Mouse (Mus musculus) activated CD4-positive, CD25-positive, alpha-beta regulatory T cell, adult 4 months (primary cell): ENCODE results near the gene Phf3. TPM values are rescaled to one million over a fixed set of nuclear protein-coding genes. Genes with fewer than 3 reads are reported as not detected.
"Not testable (repeated sequence)": the region's sequence is repeated elsewhere in the genome, so short reads cannot be mapped to it uniquely, and the experiment has no call there.

Experiments used
- ATAC-seq: one replicate; pipeline ENCODE4 v1.8.0; 2017
- polyA plus RNA-seq, 2 experiments: library from polyadenylated mRNA; unstranded; fragments of 100-300 nt; shearing (Covaris generic); gene quantifications; one replicate each; pipeline ENCODE4 v1.2.1; 2017

The Phf3 gene
- polyA plus RNA-seq = 10 to 100 TPM; 19.3 to 27.9 TPM

GRCm38 (mm10) chr1:30873541-30874260 lies at the start of gene Phf3:
Phf3 (minus strand) TSS chr1:30873921.
- peak; percentile 74 for ATAC-seq

GRCm38 (mm10) chr1:30922237-30922636 lies 48.5 kb upstream of the Phf3 start:
- ATAC-seq = no peak

GRCm38 (mm10) chr1:30921252-30921651 lies 47.5 kb upstream of the Phf3 start:
- peak; percentile 36 for ATAC-seq

- ATAC-seq = peak; percentile 49
Observed at GRCm38 (mm10) chr1:30920620-30921177, 47.0 kb upstream of the Phf3 start.

- no peak for ATAC-seq
Observed at GRCm38 (mm10) chr1:30910172-30910571, 36.5 kb upstream of the Phf3 start.

GRCm38 (mm10) chr1:30908797-30909196 lies 35.1 kb upstream of the Phf3 start:
- ATAC-seq = no peak

- ATAC-seq = no peak
Observed at GRCm38 (mm10) chr1:30903480-30904218, 29.9 kb upstream of the Phf3 start.

- no peak for ATAC-seq
Observed at GRCm38 (mm10) chr1:30898691-30899090, 25.0 kb upstream of the Phf3 start.

- not testable (repeated sequence) for ATAC-seq
Observed at GRCm38 (mm10) chr1:30895366-30895765, 21.6 kb upstream of the Phf3 start.

- not testable (repeated sequence) for ATAC-seq
Observed at GRCm38 (mm10) chr1:30883806-30884205, 10.1 kb upstream of the Phf3 start.

GRCm38 (mm10) chr1:30875746-30876145 lies 2.0 kb upstream of the Phf3 start:
- no peak for ATAC-seq

GRCm38 (mm10) chr1:30874261-30875131 lies 775 bp upstream of the Phf3 start:
- ATAC-seq = no peak

GRCm38 (mm10) chr1:30872836-30873540 lies 733 bp downstream of the Phf3 start:
- ATAC-seq = peak; percentile 57

GRCm38 (mm10) chr1:30867786-30868185 lies 5.9 kb downstream of the Phf3 start:
- ATAC-seq = no peak

GRCm38 (mm10) chr1:30852518-30852917 lies 21.2 kb downstream of the Phf3 start:
- ATAC-seq = no peak

- no peak for ATAC-seq
Observed at GRCm38 (mm10) chr1:30851920-30852319, 21.8 kb downstream of the Phf3 start.

- ATAC-seq = no peak
Observed at GRCm38 (mm10) chr1:30850906-30851305, 22.8 kb downstream of the Phf3 start.

GRCm38 (mm10) chr1:30849955-30850354 lies 23.8 kb downstream of the Phf3 start:
- no peak for ATAC-seq

GRCm38 (mm10) chr1:30847706-30848105 lies 26.0 kb downstream of the Phf3 start:
- ATAC-seq = no peak

- no peak for ATAC-seq
Observed at GRCm38 (mm10) chr1:30839662-30840061, 34.1 kb downstream of the Phf3 start.

- no peak for ATAC-seq
Observed at GRCm38 (mm10) chr1:30835512-30835911, 38.2 kb downstream of the Phf3 start.

GRCm38 (mm10) chr1:30832778-30833177 lies 40.9 kb downstream of the Phf3 start:
- no peak for ATAC-seq
